Mouse (Mus musculus) stomach, postnatal 0 days (tissue): ENCODE results near the gene Cib3. TPM values are rescaled to one million over a fixed set of nuclear protein-coding genes. Genes with fewer than 3 reads are reported as not detected.

ENCODE experiments used
- ATAC-seq: fragments of 200-750 bp; cut with Nextera tagmentation; 2 replicates; pipeline ENCODE4 v1.8.0; 2017; ENCODE audit not compliant: low FRiP score, low TSS enrichment
- DNase-seq: peaks from one replicate; pipeline ENCODE4 v3.0.0-alpha.2; 2016; ENCODE audit warnings: low spot score
- H3K27ac ChIP-seq: fragments of 300-500 bp; sonication (generic); replicated peaks from 2 replicates; pipeline ENCODE4 v1.5.1; 2014; ENCODE audit warnings: mild to moderate bottlenecking, control low read depth
- H3K27me3 ChIP-seq: fragments of 300-500 bp; sonication (generic); 2 replicates; pipeline ENCODE4 v1.6.1; 2014; ENCODE audit warnings: low read length; ENCODE audit not compliant: control insufficient read depth, insufficient read depth
- H3K36me3 ChIP-seq: fragments of 300-500 bp; sonication (generic); 2 replicates; pipeline ENCODE4 v1.6.1; 2014; ENCODE audit warnings: low read length, mixed read lengths; ENCODE audit not compliant: control insufficient read depth, insufficient read depth
- H3K4me1 ChIP-seq: fragments of 300-500 bp; sonication (generic); replicated peaks from 2 replicates; pipeline ENCODE4 v1.6.1; 2014; ENCODE audit warnings: antibody characterized with exemption; ENCODE audit not compliant: control insufficient read depth, insufficient read depth
- H3K4me2 ChIP-seq: fragments of 300-500 bp; sonication (generic); replicated peaks from 2 replicates; pipeline ENCODE4 v1.6.1; 2014; ENCODE audit warnings: low read depth, mild to moderate bottlenecking, control low read depth, moderate library complexity
- H3K4me3 ChIP-seq: fragments of 300-500 bp; sonication (generic); 2 replicates; pipeline ENCODE4 v1.5.1; 2014; ENCODE audit warnings: low read depth, low read length, control low read depth
- H3K9ac ChIP-seq: fragments of 300-500 bp; sonication (generic); 2 replicates; pipeline ENCODE4 v1.6.1; 2014; ENCODE audit warnings: mild to moderate bottlenecking, low read length, control low read depth, mixed read lengths
- H3K9me3 ChIP-seq: fragments of 300-500 bp; sonication (generic); 2 replicates; pipeline ENCODE4 v1.6.1; 2016; ENCODE audit warnings: low read length; ENCODE audit not compliant: control insufficient read depth
- CTCF ChIP-seq: IDR thresholded peaks from 2 replicates; pipeline ENCODE4 v1.5.1; 2016; ENCODE audit warnings: antibody characterized with exemption, low read depth, mild to moderate bottlenecking, moderate library complexity
- EP300 ChIP-seq: optimal IDR thresholded peaks from 2 replicates; pipeline ENCODE3; 2016; ENCODE audit warnings: antibody characterized with exemption
- WGBS: fragments of 180-500 bp; shearing (Covaris S2); extraction: QIAGEN DNeasy Blood & Tissue Kit; methylation state at CpG from one replicate; pipeline ENCODE4 v1.1.7; 2014; 5-methylcytosine and 5-hydroxymethylcytosine counted together
- polyA plus RNA-seq: library from polyadenylated mRNA; unstranded; fragments of >200 nt; fragmentation: Nextera tagmentation; extraction: Ambion mirVana; gene quantifications from 2 replicates; pipeline ENCODE4 v1.2.1, GENCODE M21; 2015

The Cib3 gene
- polyA plus RNA-seq, 1 experiment from 2014 or later: 0.45 TPM

DNA sequence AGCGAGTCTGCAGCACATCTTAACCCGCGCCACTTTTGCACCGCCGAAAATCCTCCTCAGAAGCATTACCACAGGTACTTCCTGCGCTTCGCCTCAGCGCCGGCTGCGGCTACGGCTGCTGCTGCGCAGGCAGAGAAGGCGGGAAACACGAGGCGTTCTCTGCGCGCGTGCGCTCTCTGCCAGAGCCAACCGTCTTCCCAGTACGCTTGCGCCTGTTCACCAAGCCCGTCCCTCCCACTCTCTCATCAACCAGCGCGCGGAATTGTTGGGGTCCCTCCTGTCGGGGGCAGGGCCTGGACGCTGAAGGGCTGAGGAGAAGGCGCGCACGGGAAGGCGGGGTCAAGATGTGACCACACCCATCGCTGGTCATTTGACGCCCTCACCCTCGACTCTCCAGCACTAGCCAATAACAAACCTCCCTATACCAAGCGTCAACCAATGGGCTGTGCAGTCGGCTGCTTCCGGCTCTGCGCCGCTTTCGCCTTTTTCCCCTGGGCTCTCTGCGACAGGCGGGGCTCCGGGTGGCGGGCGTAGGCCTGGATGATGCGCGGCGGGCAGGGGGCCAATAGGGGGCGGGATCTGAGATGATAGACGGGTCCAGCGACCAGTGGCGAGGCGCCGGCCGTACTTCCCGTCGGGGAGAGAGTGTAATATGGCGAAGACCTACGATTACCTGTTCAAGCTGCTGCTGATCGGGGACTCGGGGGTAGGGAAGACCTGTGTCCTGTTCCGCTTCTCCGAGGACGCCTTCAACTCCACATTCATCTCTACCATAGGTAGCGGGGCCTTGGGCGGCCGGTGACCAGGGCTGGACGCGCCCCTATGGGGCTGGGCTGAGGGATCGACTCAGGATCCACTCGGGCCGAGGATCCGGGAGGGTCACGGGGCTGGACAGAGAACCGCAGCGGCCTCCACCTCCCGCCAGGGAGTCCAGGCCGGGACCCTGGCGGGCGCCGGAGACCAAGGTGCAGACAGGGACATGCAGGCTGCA is 51.6 kb downstream of the Cib3 start, which contains the start of gene Rab8a:
Gene Rab8a (plus strand): TSS at position 494 of the 991 bp plus-strand sequence.
- Histone ChIP-seq H3K4me1 (peaks cover 7% of the 10 kb centered on the region), H3K27ac (peak within 1 kb of the TSS; percentile 91), H3K27me3 (no peaks in the 10 kb centered on the region), H3K36me3 (no peaks in the 10 kb centered on the region), H3K4me2 (peak within 1 kb of the TSS; percentile 87), H3K9ac (peak within 1 kb of the TSS; percentile 87), H3K9me3 (no peaks in the 10 kb centered on the region), H3K4me3 (peak within 1 kb of the TSS; percentile 95)
- DNase-seq (peak; percentile 100), ATAC-seq (peak; percentile 99)
- TF ChIP-seq CTCF (no peak), EP300 (no peak)
- WGBS: under 1% methylated on average over 82 of the region's 82 CpGs

DNA sequence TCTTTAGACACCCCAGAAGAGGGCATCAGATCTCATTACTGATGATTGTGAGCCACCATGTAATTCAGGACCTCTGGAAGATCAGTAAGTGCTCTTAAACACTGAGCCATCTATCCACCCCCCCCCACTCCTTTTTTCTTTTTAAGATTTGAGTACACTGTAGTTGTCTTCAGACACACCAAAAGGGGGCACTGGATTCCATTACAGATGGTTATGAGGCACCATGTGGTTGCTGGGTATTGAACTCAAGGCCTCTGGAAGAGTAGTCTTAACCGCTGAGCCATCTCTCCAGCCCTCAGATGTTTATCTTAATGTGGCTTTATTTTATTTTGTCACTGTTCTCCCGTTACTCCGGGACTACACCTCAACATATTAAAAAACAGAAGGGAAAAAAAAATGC is 52.6 kb downstream of the Cib3 start:
- Histone ChIP-seq H3K9ac (no peak overlapping the region), H3K27ac (no peak overlapping the region), H3K9me3 (no peaks in the 10 kb centered on the region), H3K36me3 (no peaks in the 10 kb centered on the region), H3K4me3 (peak overlapping the region; percentile 40; the same call in 1 of the 2 replicates), H3K4me1 (peaks cover 7% of the 10 kb centered on the region), H3K4me2 (peak overlapping the region; percentile 55; the same call in 1 of the 2 replicates), H3K27me3 (no peaks in the 10 kb centered on the region)
- 70% methylated on average over 3 of the region's 3 CpGs for WGBS
- TF ChIP-seq CTCF (peak; percentile 27; the same call in 1 of the 2 replicates), EP300 (no peak)
- DNase-seq (no peak), ATAC-seq (no peak)

DNA sequence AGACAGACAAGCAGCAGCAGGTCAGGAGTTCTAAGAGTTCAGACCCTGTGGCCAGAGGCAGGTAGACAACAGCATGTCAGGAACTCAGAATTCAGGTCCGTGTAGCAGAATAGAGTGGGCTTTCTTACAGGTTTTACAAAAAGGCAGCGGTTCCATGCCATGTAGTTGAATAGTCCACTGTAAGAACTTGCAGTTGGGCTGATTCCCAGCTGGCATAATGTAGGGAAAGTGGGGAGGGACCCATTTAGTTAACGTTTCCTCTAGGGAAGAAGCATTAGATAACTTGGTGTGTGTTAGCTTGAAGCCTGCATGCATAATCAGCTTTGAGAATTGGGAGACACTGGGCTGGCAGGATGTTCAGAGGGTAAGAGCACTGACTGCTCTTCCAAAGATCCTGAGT is 53.9 kb downstream of the Cib3 start:
- WGBS: 70% methylated on average over 3 of the region's 3 CpGs
- H3K4me1 ChIP-seq: peaks cover 7% of the 10 kb centered on the region
- no peak overlapping the region for H3K4me3 ChIP-seq
- no peak for ATAC-seq
- no peaks in the 10 kb centered on the region for H3K9me3 ChIP-seq
- TF ChIP-seq CTCF (no peak), EP300 (no peak)
- no peak for DNase-seq
- no peak overlapping the region for H3K9ac ChIP-seq
- H3K27ac ChIP-seq: no peak overlapping the region
- H3K27me3 ChIP-seq: no peaks in the 10 kb centered on the region
- no peaks in the 10 kb centered on the region; the same call in 1 of the 2 replicates for H3K36me3 ChIP-seq
- H3K4me2 ChIP-seq: no peak overlapping the region

DNA sequence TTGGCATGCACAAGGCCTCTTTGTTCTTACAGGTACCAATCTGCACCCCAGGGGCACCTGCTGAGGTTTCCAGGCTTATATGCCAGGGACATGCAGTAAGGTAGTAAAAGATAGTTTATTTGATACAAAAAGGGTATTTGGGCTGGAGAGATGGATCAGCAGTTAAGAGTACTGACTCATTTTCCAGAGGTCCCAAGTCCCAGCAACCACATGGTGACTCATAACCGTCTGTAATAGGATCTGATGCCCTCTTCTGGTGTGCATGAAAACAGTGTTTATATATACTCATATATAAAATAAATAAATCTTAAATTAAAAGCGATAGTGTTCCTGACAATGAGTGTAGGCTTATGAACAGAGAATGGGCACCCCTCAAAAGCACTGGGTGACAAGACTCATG is 54.5 kb downstream of the Cib3 start:
- Histone ChIP-seq H3K4me1 (peaks cover 7% of the 10 kb centered on the region), H3K27me3 (no peaks in the 10 kb centered on the region), H3K4me2 (no peak overlapping the region), H3K27ac (no peak overlapping the region), H3K9ac (no peak overlapping the region), H3K36me3 (no peaks in the 10 kb centered on the region; the same call in 1 of the 2 replicates), H3K9me3 (no peaks in the 10 kb centered on the region), H3K4me3 (no peak overlapping the region)
- no peak for TF ChIP-seq EP300
- TF ChIP-seq CTCF: no peak
- 61% methylated on average over 2 of the region's 2 CpGs for WGBS
- no peak for DNase-seq
- ATAC-seq: no peak

Other genes with a start within 250 kb of the Cib3 start
- gene Cyp4f18, start 203.2 kb downstream of the Cib3 start, polyA plus RNA-seq: 1.3 and 1.4 TPM in 2 replicates
- gene Olfr372, start 171.6 kb downstream of the Cib3 start, polyA plus RNA-seq: not detected in 2 replicates
- gene Olfr373, start 129.7 kb downstream of the Cib3 start, polyA plus RNA-seq: 0.05 TPM in 1 of 2 replicates, not detected in the other
- gene Olfr374, start 105.8 kb downstream of the Cib3 start, polyA plus RNA-seq: 0.06 TPM in 1 of 2 replicates, not detected in the other
- 330 and 364 TPM in 2 replicates for gene Tpm4, start 77.9 kb downstream of the Cib3 start, polyA plus RNA-seq
- gene Rab8a, start 51.6 kb downstream of the Cib3 start, polyA plus RNA-seq: 84.0 and 88.6 TPM in 2 replicates
- 3.9 TPM in 2 replicates for gene Hsh2d, start 23.2 kb downstream of the Cib3 start, polyA plus RNA-seq
- not detected in 2 replicates for gene Gm11034, start 799 bp upstream of the Cib3 start, polyA plus RNA-seq
- 53.8 and 57.4 TPM in 2 replicates for gene Fam32a, start 6.9 kb upstream of the Cib3 start, polyA plus RNA-seq
- gene Ap1m1, start 27.2 kb upstream of the Cib3 start, polyA plus RNA-seq: 38.2 and 42.0 TPM in 2 replicates
- 9.6 and 9.9 TPM in 2 replicates for gene Gm10282, start 92.4 kb upstream of the Cib3 start, polyA plus RNA-seq
- gene Klf2, start 106.2 kb upstream of the Cib3 start, polyA plus RNA-seq: 9.5 and 11.1 TPM in 2 replicates
- gene Eps15l1, start 208.6 kb upstream of the Cib3 start, polyA plus RNA-seq: 20.7 and 23.5 TPM in 2 replicates
- gene Calr3, start 231.0 kb upstream of the Cib3 start, polyA plus RNA-seq: 5.4 TPM in 2 replicates
- 4.2 and 5.4 TPM in 2 replicates for gene 1700030K09Rik, start 231.0 kb upstream of the Cib3 start, polyA plus RNA-seq